Mouse (Mus musculus) heart, embryonic 12.5 days (tissue): ENCODE results near the gene Trdmt1. TPM values are rescaled to one million over a fixed set of nuclear protein-coding genes. Genes with fewer than 3 reads are reported as not detected.

Source experiments
- ATAC-seq: fragments of 200-750 bp; cut with Nextera tagmentation; 2 replicates; pipeline ENCODE4 v1.8.0; 2017; ENCODE audit warnings: moderate TSS enrichment, moderate library complexity; ENCODE audit not compliant: insufficient number of reproducible peaks, low FRiP score
- H3K27ac ChIP-seq: fragments of 300-500 bp; sonication (generic); 2 replicates; pipeline ENCODE4 v1.5.1; 2016; ENCODE audit warnings: mild to moderate bottlenecking, moderate library complexity; ENCODE audit not compliant: poor library complexity, severe bottlenecking
- H3K27me3 ChIP-seq: fragments of 300-500 bp; sonication (generic); replicated peaks from 2 replicates; pipeline ENCODE4 v1.6.1; 2016; ENCODE audit warnings: mild to moderate bottlenecking, moderate library complexity
- H3K36me3 ChIP-seq: fragments of 300-500 bp; sonication (generic); 2 replicates; pipeline ENCODE4 v1.6.1; 2016; ENCODE audit warnings: mild to moderate bottlenecking, moderate library complexity
- H3K4me1 ChIP-seq: fragments of 300-500 bp; sonication (generic); replicated peaks from 2 replicates; pipeline ENCODE4 v1.6.1; 2016; ENCODE audit warnings: mild to moderate bottlenecking
- H3K4me2 ChIP-seq: fragments of 300-500 bp; sonication (generic); 2 replicates; pipeline ENCODE4 v1.6.1; 2016; ENCODE audit warnings: mild to moderate bottlenecking, moderate library complexity
- H3K4me3 ChIP-seq: fragments of 300-500 bp; sonication (generic); 2 replicates; pipeline ENCODE4 v1.5.1; 2016; ENCODE audit warnings: mild to moderate bottlenecking
- H3K9ac ChIP-seq: fragments of 300-500 bp; sonication (generic); 2 replicates; pipeline ENCODE4 v1.6.1; 2016; ENCODE audit warnings: mild to moderate bottlenecking, moderate library complexity
- H3K9me3 ChIP-seq: fragments of 300-500 bp; sonication (generic); replicated peaks from 2 replicates; pipeline ENCODE4 v1.6.1; 2016; ENCODE audit warnings: mild to moderate bottlenecking, moderate library complexity
- WGBS: fragments of 180-500 bp; shearing (Covaris S2); methylation state at CpG from one replicate; pipeline ENCODE4 v1.1.7; 2016; 5-methylcytosine and 5-hydroxymethylcytosine counted together
- polyA plus RNA-seq: library from polyadenylated mRNA; unstranded; fragments of >200 nt; fragmentation: Nextera tagmentation; extraction: Ambion mirVana; gene quantifications from 2 replicates; pipeline ENCODE4 v1.2.1, GENCODE M21; 2016

Trdmt1 gene
- polyA plus RNA-seq, 1 experiment from 2014 or later: 7.4 TPM

DNA sequence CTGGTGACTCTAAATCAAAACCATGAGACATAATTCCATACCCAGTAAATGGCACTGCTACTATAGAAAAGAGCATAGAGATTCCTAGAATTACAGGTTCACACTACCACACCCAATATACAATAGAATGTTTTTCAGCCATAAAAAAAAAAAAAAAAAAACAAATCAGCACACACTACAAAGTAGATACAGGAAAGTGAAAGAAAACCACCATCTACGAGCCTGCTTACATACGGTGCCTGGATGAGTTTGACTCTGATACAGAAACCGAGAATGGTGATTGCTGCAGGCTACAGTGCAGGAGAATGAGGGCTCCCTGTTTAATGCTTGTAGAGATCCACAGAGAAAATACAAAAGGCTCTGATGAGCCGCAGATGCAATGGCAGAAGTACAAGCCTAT, 51.5 kb downstream of the Trdmt1 start:
- 77% methylated on average over 4 of the region's 4 CpGs for WGBS
- H3K36me3 ChIP-seq: no peaks in the 10 kb centered on the region
- ATAC-seq: no peak

DNA sequence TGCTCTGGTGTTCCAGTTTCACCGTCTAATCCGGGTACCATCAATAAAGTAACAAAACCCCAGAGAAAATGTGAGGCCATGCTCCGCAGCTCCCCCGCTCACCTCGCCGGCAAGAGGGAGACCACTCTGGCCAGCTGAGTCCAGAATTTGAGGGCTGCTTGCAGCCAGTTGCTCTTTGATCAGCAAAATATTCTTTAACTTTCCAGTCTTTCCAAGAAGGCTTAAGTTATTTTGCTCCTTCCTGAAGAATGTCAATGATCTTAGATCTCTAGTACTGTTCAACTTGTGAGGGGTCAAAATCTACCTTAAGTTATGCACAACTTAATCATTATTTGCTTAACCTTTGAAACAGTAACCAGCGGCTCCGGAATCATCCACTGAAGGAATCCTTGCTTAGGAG, 52.7 kb downstream of the Trdmt1 start, which contains the start of gene Cubn:
Cubn (minus strand) TSS at position 80 of the 400 bp plus-strand sequence.
- 61% methylated on average over 8 of the region's 8 CpGs for WGBS
- no peak within 1 kb of the TSS for H3K27ac ChIP-seq
- 0 out of 2 replicates have a peak, but pooled peaks cover 5% of the 10 kb centered on the region for H3K4me1 ChIP-seq
- H3K27me3 ChIP-seq: no peaks in the 10 kb centered on the region
- no peak within 1 kb of the TSS for H3K4me3 ChIP-seq
- H3K36me3 ChIP-seq: no peaks in the 10 kb centered on the region
- no peak within 1 kb of the TSS for H3K4me2 ChIP-seq
- H3K9me3 ChIP-seq: no peaks in the 10 kb centered on the region
- ATAC-seq: no peak
- no peak within 1 kb of the TSS for H3K9ac ChIP-seq

More for the DNA sequence above, 51.5 kb downstream of the Trdmt1 start:
- Histone ChIP-seq H3K27ac (no peak overlapping the region), H3K9me3 (no peaks in the 10 kb centered on the region), H3K4me2 (no peak overlapping the region), H3K4me1 (0 out of 2 replicates have a peak, but pooled peaks cover 8% of the 10 kb centered on the region), H3K27me3 (no peaks in the 10 kb centered on the region), H3K9ac (no peak overlapping the region), H3K4me3 (no peak overlapping the region)

DNA sequence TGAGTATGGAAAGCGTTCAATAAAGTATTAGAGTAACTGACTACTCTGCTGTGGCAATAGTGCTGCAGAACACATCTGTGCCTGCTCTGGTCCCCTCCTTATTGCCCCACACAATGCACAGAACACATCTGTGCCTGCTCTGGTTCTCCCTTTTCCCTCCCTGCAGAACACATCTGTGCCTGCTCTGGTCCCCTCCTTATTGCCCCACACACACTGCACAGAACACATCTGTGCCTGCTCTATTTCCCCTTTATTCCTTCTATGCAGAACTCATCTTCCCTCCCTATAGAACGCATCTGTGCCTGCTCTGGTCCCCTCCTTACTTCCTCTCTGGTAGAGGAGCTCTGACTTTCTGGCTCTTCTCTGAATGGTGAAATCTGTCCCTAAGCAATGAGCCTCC, 54.0 kb downstream of the Trdmt1 start:
- Histone ChIP-seq H3K4me2 (no peak overlapping the region), H3K9me3 (no peaks in the 10 kb centered on the region), H3K9ac (no peak overlapping the region), H3K27ac (no peak overlapping the region), H3K4me1 (no peaks in the 10 kb centered on the region), H3K36me3 (no peaks in the 10 kb centered on the region), H3K27me3 (no peaks in the 10 kb centered on the region), H3K4me3 (no peak overlapping the region)
- 81% methylated on average over 2 of the region's 2 CpGs for WGBS
- ATAC-seq: no peak

DNA sequence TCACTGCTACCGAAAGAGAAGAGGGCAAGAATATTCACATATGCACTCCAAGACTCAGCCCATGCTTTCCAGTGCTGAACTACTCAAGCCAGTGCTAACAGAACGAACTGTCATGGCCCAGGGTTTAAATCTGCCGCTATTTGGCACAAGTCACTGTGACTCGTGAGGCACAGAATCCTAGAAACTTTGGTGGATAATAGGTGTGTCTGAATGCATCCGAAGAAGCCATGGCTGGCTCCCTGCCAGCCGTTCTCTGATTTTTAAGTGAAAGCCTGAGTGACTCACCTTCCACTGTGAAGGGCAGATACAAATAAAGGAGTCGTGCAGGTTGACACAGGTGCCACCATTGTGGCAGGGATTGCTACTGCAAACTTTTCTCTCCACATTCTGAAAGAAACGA, 58.0 kb downstream of the Trdmt1 start:
- no peaks in the 10 kb centered on the region for H3K4me1 ChIP-seq
- no peak for ATAC-seq
- no peak overlapping the region for H3K4me3 ChIP-seq
- no peak overlapping the region for H3K27ac ChIP-seq
- no peak overlapping the region for H3K9ac ChIP-seq
- H3K27me3 ChIP-seq: no peaks in the 10 kb centered on the region
- 76% methylated on average over 8 of the region's 8 CpGs for WGBS
- no peaks in the 10 kb centered on the region for H3K9me3 ChIP-seq
- H3K4me2 ChIP-seq: no peak overlapping the region
- no peaks in the 10 kb centered on the region for H3K36me3 ChIP-seq

DNA sequence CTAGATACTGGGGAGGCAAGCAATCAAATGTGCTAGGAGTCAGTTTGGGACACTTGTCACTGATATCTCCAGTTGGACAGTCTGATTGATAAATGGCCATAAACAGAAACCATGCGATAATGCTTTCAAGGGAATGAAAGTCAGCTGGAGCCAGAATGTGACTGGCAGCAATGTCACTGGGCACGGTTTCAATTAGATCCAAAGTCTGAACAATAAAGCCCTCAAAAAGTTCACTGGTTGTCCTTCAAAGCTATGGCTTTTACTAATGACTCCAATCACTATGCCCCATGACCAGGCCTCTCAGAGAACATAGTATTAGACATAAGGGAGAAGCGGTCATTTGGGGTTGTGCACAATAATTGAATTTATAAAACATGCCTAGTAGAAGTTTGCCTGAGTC, 59.9 kb downstream of the Trdmt1 start:
- H3K27me3 ChIP-seq: no peaks in the 10 kb centered on the region
- H3K4me1 ChIP-seq: no peaks in the 10 kb centered on the region
- no peak overlapping the region for H3K9ac ChIP-seq
- ATAC-seq: no peak
- H3K36me3 ChIP-seq: no peaks in the 10 kb centered on the region
- no peaks in the 10 kb centered on the region for H3K9me3 ChIP-seq
- H3K27ac ChIP-seq: no peak overlapping the region
- H3K4me3 ChIP-seq: no peak overlapping the region
- no peak overlapping the region for H3K4me2 ChIP-seq
- 72% methylated on average over 3 of the region's 3 CpGs for WGBS

DNA sequence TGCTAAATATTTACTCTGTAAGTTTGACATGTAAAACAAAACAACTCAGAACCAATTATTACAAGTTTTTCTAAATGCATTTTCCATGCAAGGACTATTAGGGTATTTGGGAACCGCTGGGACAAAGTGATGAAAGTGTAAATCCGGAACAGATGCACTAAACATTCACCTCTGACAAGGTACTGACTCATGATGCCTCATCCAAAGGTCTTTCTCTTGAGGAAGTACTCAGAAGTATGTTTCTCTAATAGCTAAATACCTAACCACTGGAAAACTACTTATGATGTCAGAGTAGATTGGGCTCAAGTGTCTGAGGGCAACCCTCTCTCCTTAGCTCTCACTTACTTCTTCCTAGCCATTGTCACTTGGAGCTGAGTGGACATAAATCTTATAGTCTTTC, 63.7 kb downstream of the Trdmt1 start:
- WGBS: 76% methylated on average over 2 of the region's 2 CpGs
- H3K4me3 ChIP-seq: no peak overlapping the region
- no peak overlapping the region for H3K27ac ChIP-seq
- H3K27me3 ChIP-seq: no peaks in the 10 kb centered on the region
- H3K9ac ChIP-seq: no peak overlapping the region
- no peak for ATAC-seq
- H3K9me3 ChIP-seq: no peaks in the 10 kb centered on the region
- no peak overlapping the region for H3K4me2 ChIP-seq
- no peaks in the 10 kb centered on the region for H3K4me1 ChIP-seq
- no peaks in the 10 kb centered on the region for H3K36me3 ChIP-seq

DNA sequence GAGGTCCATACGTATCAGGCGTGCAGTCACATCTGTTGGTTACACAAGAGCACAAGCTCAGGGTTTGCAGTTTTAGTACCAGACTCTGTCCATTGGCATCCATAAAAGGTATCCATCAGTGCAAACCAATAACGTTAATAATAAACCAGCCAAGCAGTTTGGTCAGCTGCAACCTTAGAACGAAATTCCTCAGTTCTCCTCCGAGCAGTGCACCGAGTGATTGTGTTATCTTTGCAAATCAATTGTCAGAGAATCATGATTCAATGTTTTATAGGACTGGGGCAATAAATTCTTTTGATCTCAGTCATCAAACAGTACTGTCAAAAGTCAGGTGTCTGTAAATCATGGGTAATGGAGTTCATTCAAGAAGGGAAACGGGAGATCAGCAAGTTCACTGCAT, 65.3 kb downstream of the Trdmt1 start:
- no peak overlapping the region for H3K9ac ChIP-seq
- H3K4me3 ChIP-seq: no peak overlapping the region
- no peak overlapping the region for H3K4me2 ChIP-seq
- no peak for ATAC-seq
- H3K9me3 ChIP-seq: no peaks in the 10 kb centered on the region
- H3K4me1 ChIP-seq: no peaks in the 10 kb centered on the region
- H3K27me3 ChIP-seq: no peaks in the 10 kb centered on the region
- H3K36me3 ChIP-seq: no peaks in the 10 kb centered on the region
- no peak overlapping the region for H3K27ac ChIP-seq
- WGBS: 81% methylated on average over 7 of the region's 7 CpGs

DNA sequence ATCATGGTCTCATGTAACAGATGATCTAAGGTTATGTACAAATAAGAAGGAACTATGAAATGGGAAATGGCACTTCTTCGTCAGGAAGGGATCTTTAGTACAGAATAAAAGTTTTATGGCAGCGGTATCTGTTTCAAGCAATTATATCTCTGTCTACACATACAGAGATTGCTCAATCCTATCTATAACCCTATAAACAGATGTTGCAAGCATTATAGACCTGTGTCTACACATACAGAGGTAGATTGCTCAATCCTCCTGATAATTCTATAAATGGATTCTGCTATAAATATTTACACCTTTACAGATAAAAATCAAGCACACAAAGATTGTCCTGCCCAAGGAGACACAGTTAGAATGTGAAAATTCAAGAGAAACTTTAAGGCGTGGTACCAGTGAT, 74.4 kb downstream of the Trdmt1 start:
- 89% methylated on average over 3 of the region's 3 CpGs for WGBS
- no peak overlapping the region for H3K27ac ChIP-seq
- ATAC-seq: no peak
- no peak overlapping the region for H3K9ac ChIP-seq
- no peak overlapping the region for H3K4me2 ChIP-seq
- no peaks in the 10 kb centered on the region for H3K4me1 ChIP-seq
- no peaks in the 10 kb centered on the region for H3K27me3 ChIP-seq
- no peaks in the 10 kb centered on the region for H3K36me3 ChIP-seq
- H3K4me3 ChIP-seq: no peak overlapping the region
- H3K9me3 ChIP-seq: no peaks in the 10 kb centered on the region

DNA sequence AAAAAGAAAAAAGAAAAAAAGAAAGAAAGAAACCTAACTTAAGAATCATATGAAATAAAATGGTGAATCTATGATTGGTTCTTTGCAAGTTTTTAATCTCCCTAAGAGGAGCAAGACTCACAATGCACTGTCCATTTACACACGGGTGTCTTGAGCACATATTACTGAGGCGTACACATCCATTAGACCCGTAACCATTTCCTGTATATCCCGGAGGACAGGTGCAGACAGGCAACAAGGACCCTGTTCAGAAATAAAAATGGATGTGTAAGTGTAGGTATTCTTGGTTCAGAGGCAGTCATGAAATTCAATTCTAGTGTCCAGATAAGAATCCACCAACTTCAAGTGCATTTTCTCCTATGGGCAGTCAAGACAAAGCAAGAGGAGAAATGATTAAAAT, 74.8 kb downstream of the Trdmt1 start:
- H3K4me3 ChIP-seq: no peak overlapping the region
- H3K9ac ChIP-seq: no peak overlapping the region
- no peaks in the 10 kb centered on the region for H3K4me1 ChIP-seq
- H3K27ac ChIP-seq: no peak overlapping the region
- no peak overlapping the region for H3K4me2 ChIP-seq
- no peaks in the 10 kb centered on the region for H3K9me3 ChIP-seq
- 81% methylated on average over 4 of the region's 4 CpGs for WGBS
- no peaks in the 10 kb centered on the region for H3K36me3 ChIP-seq
- no peaks in the 10 kb centered on the region for H3K27me3 ChIP-seq
- ATAC-seq: no peak

DNA sequence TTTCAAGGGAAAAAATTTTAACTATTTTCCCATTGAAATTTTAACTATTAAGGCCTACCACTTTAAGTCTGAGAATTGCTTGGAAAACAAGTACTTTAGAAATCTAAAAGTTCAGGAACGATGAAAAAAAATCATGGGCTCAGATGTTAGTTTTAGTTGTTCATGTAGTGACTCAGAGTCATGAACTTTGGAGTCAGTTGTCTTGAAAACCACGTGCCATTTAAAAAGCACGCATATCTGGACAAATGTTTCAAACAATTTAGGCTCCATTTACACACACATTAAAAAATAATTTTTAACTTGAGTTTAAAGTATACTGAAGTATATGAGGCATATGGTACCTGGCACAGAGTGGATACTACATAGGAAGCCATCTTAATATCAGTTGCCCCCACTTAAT, 77.8 kb downstream of the Trdmt1 start:
- Histone ChIP-seq H3K9me3 (no peaks in the 10 kb centered on the region), H3K4me1 (no peaks in the 10 kb centered on the region), H3K36me3 (no peaks in the 10 kb centered on the region), H3K4me3 (no peak overlapping the region), H3K4me2 (no peak overlapping the region), H3K9ac (no peak overlapping the region), H3K27ac (no peak overlapping the region), H3K27me3 (no peaks in the 10 kb centered on the region)
- WGBS: 84% methylated on average over 3 of the region's 3 CpGs
- no peak for ATAC-seq
